Mouse (Mus musculus): Measurements from ENCODE around the gene Ldlrad1. TPM values are rescaled to one million over a fixed set of nuclear protein-coding genes. Genes with fewer than 3 reads are reported as not detected.

Gene Ldlrad1
- polyA plus RNA-seq, 1 experiment = 0.29 TPM

- DNase-seq (ENCODE audit: low read depth, low spot score) = no peak
These were observed 43.5 kb downstream of the Ldlrad1 start for GRCm38 (mm10) chr4:107252522-107252921.

GRCm38 (mm10) chr4:107253125-107254091 lies 44.4 kb downstream of the Ldlrad1 start, which contains the start of the genes Lrrc42 and Hspb11:
Lrrc42 (minus strand) TSS chr4:107253532.
Hspb11 (plus strand) TSS chr4:107253593.
- peak; percentile 74 for DNase-seq (ENCODE audit: low read depth, low spot score)
- WGBS = under 1% methylated on average over 93 of the region's 101 CpGs

More at GRCm38 (mm10) chr4:107252522-107252921, 43.5 kb downstream of the Ldlrad1 start:
- 2% methylated on average over 11 of the region's 11 CpGs for WGBS

GRCm38 (mm10) chr4:107254414-107254813 lies 45.4 kb downstream of the Ldlrad1 start:
- 58% methylated on average over 3 of the region's 3 CpGs for WGBS
- no peak for DNase-seq (ENCODE audit: low read depth, low spot score)

GRCm38 (mm10) chr4:107260001-107260400 lies 51.0 kb downstream of the Ldlrad1 start:
- DNase-seq (ENCODE audit: low read depth, low spot score) = no peak
- WGBS = 33% methylated on average over 4 of the region's 4 CpGs

Other genes with a start within 250 kb of the Ldlrad1 start
- gene Mrpl37, start 142.3 kb upstream of the Ldlrad1 start, polyA plus RNA-seq (2012; rRNA removed) = 86.1 and 89.4 TPM in 2 replicates
- 5.0 and 7.5 TPM in 2 replicates for gene Cyb5rl, start 142.2 kb upstream of the Ldlrad1 start, polyA plus RNA-seq (2012; rRNA removed)
- gene Cdcp2, start 112.3 kb upstream of the Ldlrad1 start, polyA plus RNA-seq (2012; rRNA removed) = not detected in 2 replicates
- gene Tmem59, start 30.8 kb upstream of the Ldlrad1 start, polyA plus RNA-seq (2012; rRNA removed) = 334 and 356 TPM in 2 replicates
- 5.7 and 7.1 TPM in 2 replicates for gene Tceanc2, start 30.1 kb upstream of the Ldlrad1 start, polyA plus RNA-seq (2012; rRNA removed)
- 18.3 and 24.7 TPM in 2 replicates for gene Lrrc42, start 44.4 kb downstream of the Ldlrad1 start, polyA plus RNA-seq (2012; rRNA removed)
- 2.9 and 3.5 TPM in 2 replicates for gene Hspb11, start 44.4 kb downstream of the Ldlrad1 start, polyA plus RNA-seq (2012; rRNA removed)
- 16.9 and 39.3 TPM in 2 replicates for gene Dio1, start 98.0 kb downstream of the Ldlrad1 start, polyA plus RNA-seq (2012; rRNA removed)
- 86.7 and 91.6 TPM in 2 replicates for gene Yipf1, start 105.2 kb downstream of the Ldlrad1 start, polyA plus RNA-seq (2012; rRNA removed)
- gene Ndc1, start 158.6 kb downstream of the Ldlrad1 start, polyA plus RNA-seq (2012; rRNA removed) = 15.7 and 16.6 TPM in 2 replicates
- 0.31 and 0.89 TPM in 2 replicates for gene Glis1, start 225.4 kb downstream of the Ldlrad1 start, polyA plus RNA-seq (2012; rRNA removed)